Mouse (Mus musculus) bone marrow, adult 2 months (tissue): ENCODE data around the gene Gtf3c3. TPM values are rescaled to one million over a fixed set of nuclear protein-coding genes. Genes with fewer than 3 reads are reported as not detected.

Source experiments
- H3K27ac ChIP-seq: fragments of 200-500 bp; 2 replicates; pipeline ENCODE4 v1.5.1; 2012; ENCODE audit warnings: low read depth, mild to moderate bottlenecking, control low read depth, inconsistent platforms, low read length; ENCODE audit not compliant: control insufficient read depth, poor library complexity, insufficient read depth
- H3K4me1 ChIP-seq: fragments of 200-500 bp; 2 replicates; pipeline ENCODE4 v1.6.1; 2011; ENCODE audit warnings: low read length; ENCODE audit not compliant: control insufficient read depth, insufficient read depth
- H3K4me3 ChIP-seq: fragments of 200-500 bp; replicated peaks from 2 replicates; pipeline ENCODE3; 2011; ENCODE audit warnings: mild to moderate bottlenecking, low read depth, low read length, control low read depth; ENCODE audit not compliant: control insufficient read depth
- CTCF ChIP-seq: fragments of 200-500 bp; IDR thresholded peaks from 2 replicates; pipeline ENCODE4 v1.5.1; 2011; ENCODE audit warnings: low read length, control low read depth; ENCODE audit not compliant: control insufficient read depth, insufficient read depth
- POLR2A ChIP-seq: fragments of 200-500 bp; IDR thresholded peaks from 2 replicates; pipeline ENCODE4 v1.6.1; 2011; ENCODE audit warnings: low read depth, mild to moderate bottlenecking, control low read depth, low read length, borderline replicate concordance; ENCODE audit not compliant: control insufficient read depth
- WGBS: fragments of 180-500 bp; shearing (Covaris S2); methylation state at CpG from one replicate; pipeline ENCODE4 v1.1.7; 2018; 5-methylcytosine and 5-hydroxymethylcytosine counted together
- polyA plus RNA-seq: library from polyadenylated mRNA; stranded (reverse); fragments of >200 nt; gene quantifications from 2 replicates; pipeline ENCODE4 v1.2.4, GENCODE M21; 2011; ENCODE audit warnings: low replicate concordance; ENCODE audit not compliant: missing spikeins, insufficient read depth, insufficient read length

The Gtf3c3 gene
- polyA plus RNA-seq, 1 experiment = 5.5 TPM

- no peak for TF ChIP-seq CTCF
- TF ChIP-seq POLR2A = no peak
- H3K4me3 ChIP-seq = no peak overlapping the region
- WGBS = 81% methylated on average over 4 of the region's 4 CpGs
- H3K4me1 ChIP-seq = no peaks in the 10 kb centered on the region
- H3K27ac ChIP-seq = no peak overlapping the region
Measured at GRCm38 (mm10) chr1:54422195-54422750, 16.5 kb downstream of the Gtf3c3 start.

GRCm38 (mm10) chr1:54421670-54422069 is 17.1 kb downstream of the Gtf3c3 start:
- WGBS = 85% methylated on average over 3 of the region's 3 CpGs
- TF ChIP-seq CTCF (no peak), POLR2A (no peak)
- Histone ChIP-seq H3K27ac (no peak overlapping the region), H3K4me1 (no peaks in the 10 kb centered on the region), H3K4me3 (no peak overlapping the region)

DNA sequence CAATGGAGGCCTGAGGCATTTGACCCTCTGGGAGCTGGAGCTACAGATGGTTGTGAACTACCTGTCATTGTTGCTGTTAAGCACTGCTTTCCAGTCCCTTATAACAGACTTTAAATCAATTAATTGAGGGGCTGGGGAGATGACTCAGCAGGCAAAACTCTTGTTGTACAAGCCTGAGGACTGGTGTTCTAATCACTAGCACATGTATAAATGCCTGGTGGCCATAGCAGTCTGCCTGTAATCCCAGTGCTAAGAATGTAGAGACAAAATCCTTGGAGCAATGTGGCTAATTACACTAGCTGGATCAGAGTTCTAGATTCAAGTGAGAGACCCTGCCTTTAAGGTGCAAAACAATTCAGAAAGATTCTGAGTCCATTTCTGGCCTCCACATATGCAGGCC is 36.0 kb downstream of the Gtf3c3 start:
- TF ChIP-seq CTCF (no peak), POLR2A (no peak)
- no peak overlapping the region for H3K4me3 ChIP-seq
- no peaks in the 10 kb centered on the region for H3K4me1 ChIP-seq
- H3K27ac ChIP-seq = no peak overlapping the region

- 72% methylated on average over 1 of the region's 1 CpGs for WGBS
- no peak for TF ChIP-seq POLR2A
- TF ChIP-seq CTCF = no peak
- Histone ChIP-seq H3K4me1 (no peaks in the 10 kb centered on the region), H3K4me3 (no peak overlapping the region), H3K27ac (no peak overlapping the region)
Measured at GRCm38 (mm10) chr1:54384221-54384620, 54.5 kb downstream of the Gtf3c3 start.

DNA sequence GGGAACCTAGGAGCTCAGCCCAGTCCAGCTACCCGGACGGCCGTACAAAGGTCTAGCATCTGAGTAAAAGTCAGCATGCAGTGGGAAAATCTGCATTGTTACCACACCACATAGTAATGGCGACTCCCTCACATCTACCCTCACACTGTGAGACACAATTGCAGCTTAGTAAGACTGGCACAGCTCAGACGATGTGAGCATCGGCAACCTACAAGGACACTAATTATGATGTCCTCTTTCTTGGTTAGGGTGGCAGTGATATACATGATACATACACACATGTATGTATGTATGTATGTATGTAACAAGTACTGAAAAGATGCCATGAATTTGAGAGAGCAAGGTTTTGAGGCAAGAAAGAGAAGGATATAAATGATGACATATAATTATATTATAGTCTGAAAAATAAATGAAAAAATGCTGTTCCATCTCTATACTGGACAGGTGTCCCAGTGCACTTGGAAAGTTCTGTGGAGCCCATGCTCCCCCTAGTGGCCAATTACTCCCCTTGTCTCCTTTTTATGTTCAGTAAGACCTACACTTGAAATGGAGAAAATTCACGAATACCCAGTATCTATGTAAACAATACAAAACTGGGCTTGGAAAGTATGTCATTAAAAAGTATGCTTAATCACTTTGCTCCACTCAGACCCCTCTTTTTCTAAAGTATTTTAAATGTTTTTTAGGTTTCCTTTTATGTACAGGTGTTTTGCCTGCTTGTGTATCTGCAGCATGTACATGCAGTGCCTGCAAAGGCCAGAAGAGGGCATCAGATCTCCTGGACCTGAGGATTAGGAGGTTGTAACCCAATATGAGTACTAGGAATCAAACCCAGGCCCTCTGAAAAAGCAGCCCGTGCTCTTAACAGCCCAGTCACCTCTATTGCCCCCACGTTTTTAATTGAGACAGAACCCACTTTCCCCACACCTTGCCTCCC is 57.5 kb downstream of the Gtf3c3 start:
- no peak overlapping the region for H3K4me3 ChIP-seq
- TF ChIP-seq CTCF = peak; percentile 46
- TF ChIP-seq POLR2A = no peak
- H3K27ac ChIP-seq = no peak overlapping the region
- H3K4me1 ChIP-seq = no peaks in the 10 kb centered on the region
- 83% methylated on average over 9 of the region's 9 CpGs for WGBS

DNA sequence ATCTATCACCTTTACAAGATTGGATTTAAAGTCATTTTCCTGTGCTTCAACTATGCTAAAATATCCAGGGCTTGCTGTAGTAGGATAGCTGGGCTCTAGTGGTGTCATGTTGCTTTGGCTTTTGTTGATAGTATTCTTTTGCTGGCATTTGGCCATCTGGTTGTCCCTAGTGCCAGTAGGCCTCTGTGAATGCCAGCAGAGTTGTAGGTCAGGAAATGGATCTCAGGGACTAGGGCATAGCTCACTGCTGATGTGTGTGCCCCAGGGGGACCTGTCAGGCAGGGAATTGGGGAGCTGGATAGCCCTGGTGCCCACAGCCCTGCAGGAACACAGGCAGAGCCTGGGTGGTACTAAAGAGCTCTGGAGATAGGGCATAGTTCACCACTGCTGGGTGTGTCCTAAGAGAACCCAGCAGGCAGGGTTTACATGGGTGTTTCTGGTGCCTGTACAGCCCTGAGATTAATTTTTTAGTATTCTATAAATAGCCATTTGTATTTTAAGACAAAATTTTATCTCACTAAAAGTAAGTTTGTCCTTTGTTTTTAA is 61.2 kb downstream of the Gtf3c3 start:
- TF ChIP-seq CTCF = no peak
- no peak for TF ChIP-seq POLR2A
- no peak overlapping the region for H3K27ac ChIP-seq
- no peaks in the 10 kb centered on the region for H3K4me1 ChIP-seq
- no peak overlapping the region for H3K4me3 ChIP-seq

DNA sequence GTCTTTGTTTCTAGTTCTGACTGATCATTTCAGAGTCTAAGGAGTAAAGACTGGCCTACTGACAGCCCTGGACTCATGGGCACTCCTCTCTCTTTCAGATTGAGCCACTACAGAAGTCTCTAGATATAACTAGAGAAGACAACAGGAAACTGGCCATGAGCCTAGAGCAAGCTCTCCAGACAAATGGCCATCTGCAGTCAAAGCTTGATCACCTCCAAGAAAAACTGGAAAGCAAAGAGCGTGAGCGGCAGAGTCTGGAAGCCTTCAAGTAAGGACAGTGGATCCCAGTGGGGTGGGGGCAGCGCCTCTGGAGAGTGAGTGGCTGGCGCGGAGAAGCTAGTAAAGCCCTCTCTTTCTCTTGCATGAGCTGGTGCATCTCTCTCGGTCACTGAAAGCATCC is 82.2 kb downstream of the Gtf3c3 start:
- WGBS = 89% methylated on average over 6 of the region's 6 CpGs
- Histone ChIP-seq H3K27ac (no peak overlapping the region), H3K4me1 (no peaks in the 10 kb centered on the region)

DNA sequence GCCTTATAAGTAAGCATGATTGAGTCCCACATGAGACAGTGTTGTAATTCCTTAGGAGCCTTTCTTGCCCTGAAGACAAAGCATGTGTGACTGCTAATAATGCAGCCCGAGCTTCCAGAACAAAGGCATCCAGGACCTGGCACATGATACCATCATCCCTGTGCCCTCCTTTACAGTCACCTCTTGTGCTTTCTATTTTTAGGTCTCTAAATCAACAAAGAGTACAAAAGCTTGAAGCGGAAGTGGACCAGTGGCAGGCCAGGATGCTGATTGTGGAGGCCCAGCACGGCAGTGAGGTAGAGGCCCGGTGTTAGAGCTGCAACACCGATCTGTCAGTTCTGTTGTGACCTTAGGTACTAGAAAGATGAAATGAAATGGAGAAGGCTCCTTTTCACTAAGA is 83.3 kb downstream of the Gtf3c3 start:
- Histone ChIP-seq H3K4me1 (no peaks in the 10 kb centered on the region), H3K4me3 (no peak overlapping the region), H3K27ac (no peak overlapping the region)
- 53% methylated on average over 5 of the region's 5 CpGs for WGBS
- no peak for TF ChIP-seq POLR2A
- no peak for TF ChIP-seq CTCF

More for the DNA sequence above, 82.2 kb downstream of the Gtf3c3 start:
- TF ChIP-seq POLR2A (no peak), CTCF (no peak)
- no peak overlapping the region for H3K4me3 ChIP-seq

DNA sequence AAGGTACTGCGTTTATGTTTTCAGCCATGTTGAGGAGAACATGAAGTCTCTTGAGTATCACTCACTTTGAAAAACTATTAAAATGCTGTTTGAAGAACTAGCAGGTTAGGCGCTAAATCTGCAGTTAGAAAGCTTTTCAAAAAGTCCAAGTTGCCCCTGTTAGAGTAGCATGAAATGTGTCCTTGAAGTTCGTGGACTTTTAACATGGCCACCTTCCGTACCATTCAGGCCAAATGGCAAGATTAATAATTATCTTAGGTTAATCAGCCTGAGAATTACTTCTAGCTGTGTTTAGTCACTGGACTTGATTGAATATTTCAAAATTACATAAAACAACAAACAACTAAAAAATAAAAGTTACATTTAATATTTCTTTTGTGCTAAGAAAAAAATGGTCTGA is 84.0 kb downstream of the Gtf3c3 start:
- WGBS = 88% methylated on average over 4 of the region's 4 CpGs
- H3K4me3 ChIP-seq = no peak overlapping the region
- no peak for TF ChIP-seq POLR2A
- TF ChIP-seq CTCF = no peak
- H3K4me1 ChIP-seq = no peaks in the 10 kb centered on the region
- no peak overlapping the region for H3K27ac ChIP-seq

Other genes with a start within 250 kb of the Gtf3c3 start
- 0.47 TPM in 2 replicates for gene Hecw2, start 243.8 kb downstream of the Gtf3c3 start, polyA plus RNA-seq
- 4.0 and 15.8 TPM in 2 replicates for gene Ccdc150, start 188.3 kb downstream of the Gtf3c3 start, polyA plus RNA-seq
- 1.1 and 2.4 TPM in 2 replicates for gene Pgap1, start 118.7 kb upstream of the Gtf3c3 start, polyA plus RNA-seq